Mouse (Mus musculus): Measurements from ENCODE around the gene Znfx1. TPM values are rescaled to one million over a fixed set of nuclear protein-coding genes. Genes with fewer than 3 reads are reported as not detected.

The Znfx1 gene
- polyA plus RNA-seq, 2 experiments: 7.8 to 10.6 TPM

DNA sequence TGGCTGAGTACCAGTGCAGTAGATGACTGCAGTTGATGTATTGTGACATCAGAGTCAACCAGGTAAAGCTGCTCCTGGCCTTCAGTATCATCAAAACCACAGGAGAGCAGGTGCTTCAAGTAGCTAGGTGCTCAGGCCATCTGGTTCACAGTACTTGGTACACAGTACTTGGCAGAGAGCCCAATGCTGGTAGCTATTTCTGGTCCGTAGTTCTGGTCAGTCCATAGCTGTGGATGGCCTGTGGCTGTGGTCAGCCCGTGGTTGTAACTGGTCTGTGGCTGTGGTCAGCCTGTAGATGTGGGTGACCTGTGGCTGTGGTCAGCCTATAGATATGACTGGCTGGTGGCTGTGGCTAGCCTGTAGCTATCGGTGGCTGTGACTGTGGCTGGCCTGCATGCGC lies 31.9 kb upstream of the Znfx1 start:
- 80% methylated on average over 4 of the region's 4 CpGs for WGBS
- no peak overlapping the region for H3K4me2 ChIP-seq (replicated peaks; ENCODE audit: low read depth, low read length, severe bottlenecking)
- no peaks in the 10 kb centered on the region for H3K36me3 ChIP-seq (ENCODE audit: control insufficient read depth, insufficient read depth, low read length)
- H3K27me3 ChIP-seq (ENCODE audit: control insufficient read depth, insufficient read depth, low read length): no peaks in the 10 kb centered on the region
- no peak for TF ChIP-seq POLR2A (IDR thresholded peaks at IDR 0.05; ENCODE audit: borderline replicate concordance, extremely low read depth, insufficient read depth, insufficient read length)
- no peak overlapping the region for H3K27ac ChIP-seq (replicated peaks; ENCODE audit: low read depth, low read length)
- H3K4me3 ChIP-seq (replicated peaks; ENCODE audit: low read length): no peak overlapping the region
- no peak overlapping the region for H3K9ac ChIP-seq (ENCODE audit: low read depth, low read length, severe bottlenecking)
- no peak for DNase-seq (ENCODE audit: low spot score)
- H3K9me3 ChIP-seq (ENCODE audit: control insufficient read depth, low read length): no peaks in the 10 kb centered on the region
- no peak for ATAC-seq (ENCODE audit: low FRiP score, low read depth)
- H3K4me1 ChIP-seq (ENCODE audit: control insufficient read depth, insufficient read depth, low read length): no peaks in the 10 kb centered on the region

DNA sequence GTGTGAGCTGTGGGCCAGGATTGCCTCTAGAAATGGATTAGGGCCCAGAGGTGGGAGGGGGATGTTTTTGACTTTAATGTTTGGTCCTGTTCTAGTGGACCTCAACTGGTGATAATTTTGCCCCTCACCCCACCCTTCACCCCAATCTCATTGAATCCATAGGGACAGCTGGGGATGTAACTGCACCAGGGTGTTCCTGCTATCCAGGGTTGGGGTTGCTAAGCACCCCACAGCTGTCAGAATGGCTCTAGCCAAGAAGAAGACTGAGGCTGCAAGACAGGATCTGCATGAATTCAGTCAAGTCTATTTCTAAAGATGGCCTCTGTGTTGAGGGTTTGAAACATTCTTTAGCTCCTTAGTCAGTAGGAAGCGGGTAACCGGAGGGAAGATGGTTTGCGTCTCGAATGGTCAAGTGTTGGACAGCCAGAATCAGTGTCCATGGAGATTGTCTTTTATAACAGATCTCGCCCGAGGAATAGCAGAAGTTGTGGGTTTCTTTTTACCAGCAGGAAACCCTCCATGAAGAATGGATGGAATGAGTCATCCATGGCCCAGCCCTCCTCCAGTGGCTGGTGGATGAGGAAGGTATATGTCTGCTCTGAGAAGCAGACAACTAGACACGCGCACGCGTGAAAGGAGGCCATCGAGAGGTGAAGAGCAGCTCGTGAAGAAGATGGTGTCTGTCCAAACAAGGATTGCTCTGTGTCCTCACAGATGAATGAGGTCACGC lies 30.5 kb upstream of the Znfx1 start:
- DNase-seq (ENCODE audit: low spot score) (no peak), ATAC-seq (ENCODE audit: low FRiP score, low read depth) (no peak)
- Histone ChIP-seq H3K36me3 (ENCODE audit: control insufficient read depth, insufficient read depth, low read length) (no peaks in the 10 kb centered on the region), H3K27ac (replicated peaks; ENCODE audit: low read depth, low read length) (no peak overlapping the region), H3K4me3 (replicated peaks; ENCODE audit: low read length) (no peak overlapping the region), H3K4me1 (ENCODE audit: control insufficient read depth, insufficient read depth, low read length) (no peaks in the 10 kb centered on the region), H3K9me3 (ENCODE audit: control insufficient read depth, low read length) (no peaks in the 10 kb centered on the region), H3K4me2 (replicated peaks; ENCODE audit: low read depth, low read length, severe bottlenecking) (no peak overlapping the region), H3K9ac (ENCODE audit: low read depth, low read length, severe bottlenecking) (no peak overlapping the region), H3K27me3 (ENCODE audit: control insufficient read depth, insufficient read depth, low read length) (no peaks in the 10 kb centered on the region)
- WGBS: 88% methylated on average over 13 of the region's 13 CpGs
- TF ChIP-seq POLR2A (IDR thresholded peaks at IDR 0.05; ENCODE audit: borderline replicate concordance, extremely low read depth, insufficient read depth, insufficient read length): no peak

DNA sequence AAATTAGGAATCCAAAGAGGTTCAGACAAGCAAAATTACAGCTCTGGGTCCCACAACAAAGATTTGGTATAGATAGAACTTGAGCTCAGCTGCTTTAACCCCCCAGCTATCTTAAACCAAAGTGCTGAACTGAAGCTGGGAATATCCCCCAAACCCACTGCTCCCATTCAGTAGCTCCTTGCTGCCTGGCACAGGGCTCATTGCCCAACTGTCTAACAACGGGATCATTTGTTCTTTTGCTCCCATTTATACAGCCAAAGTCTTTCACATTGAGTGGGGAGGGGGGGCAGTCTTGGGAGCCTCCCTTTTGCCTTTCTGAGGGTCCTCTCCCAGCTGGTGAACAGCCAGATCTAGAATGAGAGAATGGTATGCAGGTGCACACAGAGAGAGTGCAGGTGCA lies 27.5 kb upstream of the Znfx1 start:
- Histone ChIP-seq H3K27me3 (ENCODE audit: control insufficient read depth, insufficient read depth, low read length) (no peaks in the 10 kb centered on the region), H3K36me3 (ENCODE audit: control insufficient read depth, insufficient read depth, low read length) (no peaks in the 10 kb centered on the region), H3K4me2 (replicated peaks; ENCODE audit: low read depth, low read length, severe bottlenecking) (no peak overlapping the region), H3K4me3 (replicated peaks; ENCODE audit: low read length) (no peak overlapping the region), H3K9me3 (ENCODE audit: control insufficient read depth, low read length) (no peaks in the 10 kb centered on the region), H3K9ac (ENCODE audit: low read depth, low read length, severe bottlenecking) (no peak overlapping the region), H3K4me1 (ENCODE audit: control insufficient read depth, insufficient read depth, low read length) (no peaks in the 10 kb centered on the region), H3K27ac (replicated peaks; ENCODE audit: low read depth, low read length) (no peak overlapping the region)
- no peak for TF ChIP-seq POLR2A (IDR thresholded peaks at IDR 0.05; ENCODE audit: borderline replicate concordance, extremely low read depth, insufficient read depth, insufficient read length)
- ATAC-seq (ENCODE audit: low FRiP score, low read depth) (no peak), DNase-seq (ENCODE audit: low spot score) (no peak)
- WGBS: 68% methylated on average over 1 of the region's 1 CpGs

DNA sequence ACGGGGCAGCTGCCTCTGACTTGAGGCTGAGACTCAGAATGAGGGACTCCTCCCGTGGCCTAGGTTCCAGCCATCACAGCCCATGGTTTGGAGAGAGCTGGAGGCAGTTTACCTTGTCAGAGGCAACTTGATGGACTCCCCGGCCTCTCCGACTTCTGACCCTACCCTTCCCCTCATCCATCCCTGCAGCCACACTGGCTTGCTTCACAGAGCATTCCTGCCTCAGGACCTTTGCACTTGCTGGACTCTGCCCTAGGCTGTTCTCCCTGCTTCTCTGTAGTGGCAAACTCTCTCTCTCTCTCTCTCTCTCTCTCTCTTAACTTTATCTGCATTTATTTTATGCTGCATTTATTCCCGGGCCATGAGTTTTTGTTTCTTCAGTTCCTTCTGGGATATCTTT lies 24.0 kb upstream of the Znfx1 start:
- no peak for TF ChIP-seq POLR2A (IDR thresholded peaks at IDR 0.05; ENCODE audit: borderline replicate concordance, extremely low read depth, insufficient read depth, insufficient read length)
- Histone ChIP-seq H3K9ac (ENCODE audit: low read depth, low read length, severe bottlenecking) (no peak overlapping the region), H3K9me3 (ENCODE audit: control insufficient read depth, low read length) (no peaks in the 10 kb centered on the region), H3K27ac (replicated peaks; ENCODE audit: low read depth, low read length) (no peak overlapping the region), H3K36me3 (ENCODE audit: control insufficient read depth, insufficient read depth, low read length) (no peaks in the 10 kb centered on the region), H3K4me2 (replicated peaks; ENCODE audit: low read depth, low read length, severe bottlenecking) (no peak overlapping the region), H3K4me1 (ENCODE audit: control insufficient read depth, insufficient read depth, low read length) (no peaks in the 10 kb centered on the region), H3K4me3 (replicated peaks; ENCODE audit: low read length) (no peak overlapping the region), H3K27me3 (ENCODE audit: control insufficient read depth, insufficient read depth, low read length) (no peaks in the 10 kb centered on the region)
- WGBS: 82% methylated on average over 3 of the region's 5 CpGs
- ATAC-seq (ENCODE audit: low FRiP score, low read depth) (no peak), DNase-seq (ENCODE audit: low spot score) (no peak)

- H3K27me3 ChIP-seq (ENCODE audit: control insufficient read depth, insufficient read depth, low read length): no peaks in the 10 kb centered on the region
- H3K27ac ChIP-seq (replicated peaks; ENCODE audit: low read depth, low read length): no peak overlapping the region
- no peak overlapping the region for H3K4me2 ChIP-seq (replicated peaks; ENCODE audit: low read depth, low read length, severe bottlenecking)
- H3K36me3 ChIP-seq (ENCODE audit: control insufficient read depth, insufficient read depth, low read length): no peaks in the 10 kb centered on the region
- DNase-seq (ENCODE audit: low spot score) (no peak), ATAC-seq (ENCODE audit: low FRiP score, low read depth) (no peak)
- no peak for TF ChIP-seq POLR2A (IDR thresholded peaks at IDR 0.05; ENCODE audit: borderline replicate concordance, extremely low read depth, insufficient read depth, insufficient read length)
- H3K4me1 ChIP-seq (ENCODE audit: control insufficient read depth, insufficient read depth, low read length): no peaks in the 10 kb centered on the region
- H3K9me3 ChIP-seq (ENCODE audit: control insufficient read depth, low read length): no peaks in the 10 kb centered on the region
- no peak overlapping the region for H3K4me3 ChIP-seq (replicated peaks; ENCODE audit: low read length)
- WGBS: 56% methylated on average over 11 of the region's 11 CpGs
- no peak overlapping the region for H3K9ac ChIP-seq (ENCODE audit: low read depth, low read length, severe bottlenecking)
These were observed 23.3 kb upstream of the Znfx1 start for GRCm38 (mm10) chr2:167086092-167086491.

Measured in limb, embryonic 14.5 days (tissue).